Mouse (Mus musculus) midbrain, embryonic 13.5 days (tissue): ENCODE data around the gene Cabp1. TPM values are rescaled to one million over a fixed set of nuclear protein-coding genes. Genes with fewer than 3 reads are reported as not detected.

ENCODE experiments used
- ATAC-seq: fragments of 200-750 bp; cut with Nextera tagmentation; 2 replicates; pipeline ENCODE4 v1.8.0; 2017; ENCODE audit warnings: mild to moderate bottlenecking, moderate TSS enrichment, moderate library complexity
- H3K27ac ChIP-seq: fragments of 300-500 bp; sonication (generic); 2 replicates; pipeline ENCODE4 v1.5.1; 2015; ENCODE audit warnings: inconsistent platforms, mild to moderate bottlenecking, moderate library complexity
- H3K27me3 ChIP-seq: fragments of 300-500 bp; sonication (generic); 2 replicates; pipeline ENCODE4 v1.6.1; 2015; ENCODE audit warnings: mild to moderate bottlenecking, inconsistent platforms
- H3K36me3 ChIP-seq: fragments of 300-500 bp; sonication (generic); 2 replicates; pipeline ENCODE4 v1.6.1; 2015; ENCODE audit warnings: mild to moderate bottlenecking, inconsistent platforms
- H3K4me1 ChIP-seq: fragments of 300-500 bp; sonication (generic); replicated peaks from 2 replicates; pipeline ENCODE4 v1.6.1; 2015; ENCODE audit warnings: inconsistent platforms
- H3K4me2 ChIP-seq: fragments of 300-500 bp; sonication (generic); replicated peaks from 2 replicates; pipeline ENCODE4 v1.6.1; 2015; ENCODE audit warnings: moderate library complexity, mild to moderate bottlenecking, inconsistent platforms
- H3K4me3 ChIP-seq: fragments of 300-500 bp; sonication (generic); replicated peaks from 2 replicates; pipeline ENCODE4 v1.5.1; 2015; ENCODE audit warnings: mild to moderate bottlenecking, inconsistent platforms
- H3K9ac ChIP-seq: fragments of 300-500 bp; sonication (generic); replicated peaks from 2 replicates; pipeline ENCODE4 v1.6.1; 2015; ENCODE audit warnings: mild to moderate bottlenecking, inconsistent platforms
- H3K9me3 ChIP-seq: fragments of 300-500 bp; sonication (generic); 2 replicates; pipeline ENCODE4 v1.6.1; 2016; ENCODE audit warnings: mild to moderate bottlenecking, inconsistent platforms
- WGBS: fragments of 180-500 bp; shearing (Covaris S2); methylation state at CpG from one replicate; pipeline ENCODE4 v1.1.7; 2015; 5-methylcytosine and 5-hydroxymethylcytosine counted together
- polyA plus RNA-seq: library from polyadenylated mRNA; unstranded; fragments of >200 nt; fragmentation: Nextera tagmentation; extraction: Ambion mirVana; gene quantifications from 2 replicates; pipeline ENCODE4 v1.2.1, GENCODE M21; 2015

Cabp1 gene
- polyA plus RNA-seq, 1 experiment from 2014 or later: 2.7 TPM

- ATAC-seq: peak; percentile 47
- Histone ChIP-seq H3K4me1 (peaks cover 40% of the 10 kb centered on the region), H3K9me3 (no peaks in the 10 kb centered on the region), H3K4me3 (no peak overlapping the region), H3K27me3 (peaks cover 51% of the 10 kb centered on the region), H3K4me2 (peak overlapping the region; percentile 25), H3K27ac (0 out of 2 replicates have a peak overlapping the region, but pooled peaks have one; percentile 36), H3K9ac (no peak overlapping the region), H3K36me3 (no peaks in the 10 kb centered on the region)
- WGBS: 31% methylated on average over 17 of the region's 17 CpGs
These were observed 7.7 kb downstream of the Cabp1 start for GRCm38 (mm10) chr5:115186371-115187073.

- peak overlapping the region; percentile 45 for H3K4me2 ChIP-seq
- 0 out of 2 replicates have a peak overlapping the region, but pooled peaks have one; percentile 41 for H3K9ac ChIP-seq
- peaks cover 40% of the 10 kb centered on the region for H3K4me1 ChIP-seq
- H3K4me3 ChIP-seq: peak overlapping the region; percentile 27
- ATAC-seq: 0 out of 2 replicates have a peak, but pooled peaks have one; percentile 25
- H3K9me3 ChIP-seq: no peaks in the 10 kb centered on the region
- no peaks in the 10 kb centered on the region for H3K36me3 ChIP-seq
- peak overlapping the region; percentile 62; the same call in 1 of the 2 replicates for H3K27ac ChIP-seq
- peaks cover 34% of the 10 kb centered on the region for H3K27me3 ChIP-seq
- WGBS: 12% methylated on average over 15 of the region's 15 CpGs
These were observed 9.5 kb downstream of the Cabp1 start for GRCm38 (mm10) chr5:115184726-115185125.

- 84% methylated on average over 10 of the region's 10 CpGs for WGBS
- no peak for ATAC-seq
- H3K27ac ChIP-seq: peak overlapping the region; percentile 44
- H3K9ac ChIP-seq: no peak overlapping the region
- H3K4me2 ChIP-seq: no peak overlapping the region
- peaks cover 23% of the 10 kb centered on the region for H3K27me3 ChIP-seq
- H3K36me3 ChIP-seq: no peaks in the 10 kb centered on the region
- no peak overlapping the region for H3K4me3 ChIP-seq
- H3K9me3 ChIP-seq: no peaks in the 10 kb centered on the region
- H3K4me1 ChIP-seq: peaks cover 40% of the 10 kb centered on the region
These were observed 10.7 kb downstream of the Cabp1 start for GRCm38 (mm10) chr5:115183482-115183881.

- Histone ChIP-seq H3K4me2 (no peak overlapping the region), H3K27me3 (peaks cover 21% of the 10 kb centered on the region), H3K27ac (no peak overlapping the region), H3K9ac (no peak overlapping the region), H3K36me3 (no peaks in the 10 kb centered on the region), H3K4me1 (peaks cover 40% of the 10 kb centered on the region), H3K4me3 (no peak overlapping the region), H3K9me3 (no peaks in the 10 kb centered on the region)
- no peak for ATAC-seq
- WGBS: 87% methylated on average over 8 of the region's 8 CpGs
These were observed 11.3 kb downstream of the Cabp1 start for GRCm38 (mm10) chr5:115182925-115183324.

GRCm38 (mm10) chr5:115181248-115181940, 12.8 kb downstream of the Cabp1 start:
- ATAC-seq: no peak
- 77% methylated on average over 13 of the region's 13 CpGs for WGBS
- Histone ChIP-seq H3K4me3 (no peak overlapping the region), H3K27ac (no peak overlapping the region), H3K27me3 (peaks cover 17% of the 10 kb centered on the region), H3K36me3 (no peaks in the 10 kb centered on the region), H3K4me2 (no peak overlapping the region), H3K9ac (no peak overlapping the region), H3K4me1 (peaks cover 31% of the 10 kb centered on the region), H3K9me3 (no peaks in the 10 kb centered on the region)

GRCm38 (mm10) chr5:115179596-115179995, 14.6 kb downstream of the Cabp1 start:
- Histone ChIP-seq H3K4me1 (peaks cover 14% of the 10 kb centered on the region), H3K27me3 (peaks cover 6% of the 10 kb centered on the region; the same call in 1 of the 2 replicates), H3K27ac (no peak overlapping the region), H3K9me3 (no peaks in the 10 kb centered on the region), H3K4me2 (no peak overlapping the region), H3K9ac (no peak overlapping the region), H3K36me3 (no peaks in the 10 kb centered on the region), H3K4me3 (no peak overlapping the region)
- no peak for ATAC-seq
- 95% methylated on average over 11 of the region's 11 CpGs for WGBS

GRCm38 (mm10) chr5:115177866-115178265, 16.3 kb downstream of the Cabp1 start:
- Histone ChIP-seq H3K4me2 (no peak overlapping the region), H3K4me1 (0 out of 2 replicates have a peak, but pooled peaks cover 5% of the 10 kb centered on the region), H3K27ac (no peak overlapping the region), H3K36me3 (no peaks in the 10 kb centered on the region), H3K9me3 (no peaks in the 10 kb centered on the region), H3K27me3 (0 out of 2 replicates have a peak, but pooled peaks cover 6% of the 10 kb centered on the region), H3K9ac (no peak overlapping the region), H3K4me3 (no peak overlapping the region)
- WGBS: 81% methylated on average over 6 of the region's 6 CpGs
- ATAC-seq: no peak

GRCm38 (mm10) chr5:115174554-115174953, 19.6 kb downstream of the Cabp1 start:
- H3K4me2 ChIP-seq: no peak overlapping the region
- no peak overlapping the region for H3K27ac ChIP-seq
- no peaks in the 10 kb centered on the region for H3K36me3 ChIP-seq
- no peak overlapping the region for H3K9ac ChIP-seq
- no peak overlapping the region for H3K4me3 ChIP-seq
- WGBS: 100% methylated on average over 1 of the region's 1 CpGs
- no peak for ATAC-seq
- H3K4me1 ChIP-seq: 0 out of 2 replicates have a peak, but pooled peaks cover 5% of the 10 kb centered on the region
- H3K9me3 ChIP-seq: no peaks in the 10 kb centered on the region
- no peaks in the 10 kb centered on the region for H3K27me3 ChIP-seq

- Histone ChIP-seq H3K9ac (no peak overlapping the region), H3K4me1 (peaks cover 6% of the 10 kb centered on the region; the same call in 1 of the 2 replicates), H3K4me3 (no peak overlapping the region), H3K27me3 (no peaks in the 10 kb centered on the region), H3K27ac (no peak overlapping the region), H3K36me3 (no peaks in the 10 kb centered on the region), H3K4me2 (no peak overlapping the region), H3K9me3 (no peaks in the 10 kb centered on the region)
- ATAC-seq: no peak
- WGBS: 88% methylated on average over 8 of the region's 8 CpGs
These were observed 24.0 kb downstream of the Cabp1 start for GRCm38 (mm10) chr5:115170150-115170549.

GRCm38 (mm10) chr5:115168641-115169415, 25.4 kb downstream of the Cabp1 start:
- 59% methylated on average over 26 of the region's 27 CpGs for WGBS
- H3K36me3 ChIP-seq: no peaks in the 10 kb centered on the region
- H3K27ac ChIP-seq: no peak overlapping the region
- no peak for ATAC-seq
- no peak overlapping the region for H3K9ac ChIP-seq
- no peaks in the 10 kb centered on the region for H3K9me3 ChIP-seq
- H3K4me2 ChIP-seq: no peak overlapping the region
- H3K4me1 ChIP-seq: peaks cover 6% of the 10 kb centered on the region; the same call in 1 of the 2 replicates
- H3K27me3 ChIP-seq: no peaks in the 10 kb centered on the region
- no peak overlapping the region for H3K4me3 ChIP-seq

GRCm38 (mm10) chr5:115167396-115167795, 26.8 kb downstream of the Cabp1 start:
- Histone ChIP-seq H3K36me3 (no peaks in the 10 kb centered on the region), H3K27me3 (no peaks in the 10 kb centered on the region), H3K27ac (no peak overlapping the region), H3K4me1 (peaks cover 6% of the 10 kb centered on the region; the same call in 1 of the 2 replicates), H3K9me3 (no peaks in the 10 kb centered on the region), H3K4me2 (no peak overlapping the region), H3K4me3 (no peak overlapping the region), H3K9ac (0 out of 2 replicates have a peak overlapping the region, but pooled peaks have one; percentile 32)
- 85% methylated on average over 6 of the region's 6 CpGs for WGBS
- no peak for ATAC-seq
